Mouse (Mus musculus): ENCODE measurements around the gene Prpf4b. TPM values are rescaled to one million over a fixed set of nuclear protein-coding genes. Genes with fewer than 3 reads are reported as not detected.
A peak's percentile ranks its signal among the peaks of the same experiment; 100 is the strongest.
"Not testable (repeated sequence)": the region's sequence is repeated elsewhere in the genome, so short reads cannot be mapped to it uniquely, and the experiment has no call there.

Gene Prpf4b
- polyA plus RNA-seq, 1 experiment, result 141 TPM

DNA sequence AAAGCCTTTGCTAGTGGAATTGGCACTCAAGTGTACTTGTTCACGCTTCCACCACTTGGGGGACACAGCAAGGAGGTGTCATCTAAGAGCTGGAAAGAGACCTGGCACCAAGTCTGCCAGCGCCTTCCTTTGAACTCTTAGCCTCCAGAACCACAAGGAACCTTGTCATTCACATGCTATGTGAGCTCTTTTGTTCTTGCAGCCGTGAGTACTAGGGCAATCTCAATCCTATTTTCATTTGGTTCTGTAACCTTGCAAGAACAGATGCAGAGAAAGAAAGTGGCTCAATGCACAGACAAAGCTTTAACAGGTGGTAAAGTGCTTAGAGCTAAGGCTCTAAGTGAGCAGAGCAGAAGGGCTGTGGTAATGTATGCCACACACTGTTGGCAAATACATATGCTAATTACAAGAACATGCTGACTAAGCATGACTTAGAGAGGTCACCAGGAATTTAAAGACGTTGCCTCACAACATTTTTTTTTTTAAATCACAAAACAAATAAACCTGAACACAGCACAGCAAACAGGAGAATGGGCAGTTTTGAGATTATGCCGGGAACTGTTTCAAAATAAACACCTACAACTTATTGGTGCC, 23.8 kb upstream of the Prpf4b start:
- TF ChIP-seq EP300 (IDR thresholded peaks at IDR 0.05; ENCODE audit: insufficient read depth, low read depth, low read length), result no peak
- no peak for TF ChIP-seq POLR2A (IDR thresholded peaks at IDR 0.05; ENCODE audit: insufficient read depth, low read length)
- no peak for TF ChIP-seq CTCF (IDR thresholded peaks at IDR 0.05; ENCODE audit: low read depth, low read length)
- H3K9ac ChIP-seq (ENCODE audit: low read depth, poor library complexity, severe bottlenecking), result no peak overlapping the region
- H3K9me3 ChIP-seq (replicated peaks; ENCODE audit: control insufficient read depth, insufficient read depth, low read length, poor library complexity, severe bottlenecking), result peaks cover 22% of the 10 kb centered on the region
- 0 out of 2 replicates have a peak overlapping the region, but pooled peaks have one; percentile 56 for H3K27ac ChIP-seq (ENCODE audit: insufficient read depth, low read length)
- H3K36me3 ChIP-seq (ENCODE audit: control insufficient read depth, insufficient read depth, low read length, poor library complexity, severe bottlenecking), result no peaks in the 10 kb centered on the region
- no peaks in the 10 kb centered on the region for H3K27me3 ChIP-seq (ENCODE audit: control insufficient read depth, insufficient read depth, low read length, poor library complexity, severe bottlenecking)
- H3K4me3 ChIP-seq (ENCODE audit: low read depth, low read length), result no peak overlapping the region
- no peaks in the 10 kb centered on the region for H3K4me1 ChIP-seq (ENCODE audit: control insufficient read depth, insufficient read depth, low read length)

DNA sequence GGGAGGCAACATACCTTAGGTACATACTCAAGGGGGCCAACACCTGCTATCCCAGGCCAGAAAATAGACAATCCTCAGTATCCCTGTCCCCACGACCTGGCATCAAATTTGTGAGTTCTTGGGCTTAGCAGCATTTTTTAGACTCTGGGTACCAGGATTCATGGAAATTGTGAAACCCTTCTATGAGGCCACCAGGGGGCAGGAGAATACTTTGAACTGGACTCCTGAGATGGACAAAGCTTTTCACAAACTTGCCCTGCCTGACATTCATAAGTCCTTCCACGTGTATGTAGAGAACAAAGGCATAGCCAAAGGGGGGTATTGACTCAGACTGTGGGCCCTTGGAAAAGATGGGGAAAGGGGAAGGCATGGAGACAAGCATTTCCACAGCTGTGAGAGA, 17.6 kb upstream of the Prpf4b start:
- no peaks in the 10 kb centered on the region for H3K27me3 ChIP-seq (ENCODE audit: control insufficient read depth, insufficient read depth, low read length, poor library complexity, severe bottlenecking)
- no peak overlapping the region for H3K9ac ChIP-seq (ENCODE audit: low read depth, poor library complexity, severe bottlenecking)
- H3K4me3 ChIP-seq (ENCODE audit: low read depth, low read length), result no peak overlapping the region
- no peaks in the 10 kb centered on the region for H3K36me3 ChIP-seq (ENCODE audit: control insufficient read depth, insufficient read depth, low read length, poor library complexity, severe bottlenecking)
- H3K9me3 ChIP-seq (replicated peaks; ENCODE audit: control insufficient read depth, insufficient read depth, low read length, poor library complexity, severe bottlenecking), result peaks cover 25% of the 10 kb centered on the region
- no peak overlapping the region for H3K27ac ChIP-seq (ENCODE audit: insufficient read depth, low read length)
- no peaks in the 10 kb centered on the region for H3K4me1 ChIP-seq (ENCODE audit: control insufficient read depth, insufficient read depth, low read length)
- no peak for TF ChIP-seq POLR2A (IDR thresholded peaks at IDR 0.05; ENCODE audit: insufficient read depth, low read length)
- TF ChIP-seq EP300 (IDR thresholded peaks at IDR 0.05; ENCODE audit: insufficient read depth, low read depth, low read length), result no peak
- TF ChIP-seq CTCF (IDR thresholded peaks at IDR 0.05; ENCODE audit: low read depth, low read length), result no peak

DNA sequence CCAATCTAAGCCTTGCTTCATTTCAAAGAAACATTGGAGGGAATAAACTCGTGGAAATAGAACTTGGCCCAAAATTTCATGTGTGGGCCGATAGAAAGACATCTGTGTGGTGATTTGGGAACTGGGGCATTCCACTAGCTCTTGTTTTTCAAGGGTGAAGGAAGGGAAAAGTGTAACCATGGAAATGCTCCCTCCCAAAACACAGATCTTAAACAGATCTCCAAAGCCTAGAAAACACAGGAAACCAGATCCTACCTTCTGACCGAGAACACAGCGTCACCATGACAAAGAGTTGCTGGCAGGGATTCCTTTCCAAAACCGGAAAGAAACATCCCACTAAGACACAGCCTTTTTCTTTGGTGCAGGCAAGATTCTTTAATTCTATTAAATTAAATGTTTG, 15.7 kb upstream of the Prpf4b start:
- H3K9ac ChIP-seq (ENCODE audit: low read depth, poor library complexity, severe bottlenecking), result no peak overlapping the region
- no peaks in the 10 kb centered on the region for H3K4me1 ChIP-seq (ENCODE audit: control insufficient read depth, insufficient read depth, low read length)
- TF ChIP-seq POLR2A (IDR thresholded peaks at IDR 0.05; ENCODE audit: insufficient read depth, low read length), result no peak
- no peak for TF ChIP-seq CTCF (IDR thresholded peaks at IDR 0.05; ENCODE audit: low read depth, low read length)
- no peak for TF ChIP-seq EP300 (IDR thresholded peaks at IDR 0.05; ENCODE audit: insufficient read depth, low read depth, low read length)
- no peaks in the 10 kb centered on the region for H3K27me3 ChIP-seq (ENCODE audit: control insufficient read depth, insufficient read depth, low read length, poor library complexity, severe bottlenecking)
- no peaks in the 10 kb centered on the region for H3K36me3 ChIP-seq (ENCODE audit: control insufficient read depth, insufficient read depth, low read length, poor library complexity, severe bottlenecking)
- H3K27ac ChIP-seq (ENCODE audit: insufficient read depth, low read length), result no peak overlapping the region
- H3K4me3 ChIP-seq (ENCODE audit: low read depth, low read length), result no peak overlapping the region
- H3K9me3 ChIP-seq (replicated peaks; ENCODE audit: control insufficient read depth, insufficient read depth, low read length, poor library complexity, severe bottlenecking), result peaks cover 14% of the 10 kb centered on the region

DNA sequence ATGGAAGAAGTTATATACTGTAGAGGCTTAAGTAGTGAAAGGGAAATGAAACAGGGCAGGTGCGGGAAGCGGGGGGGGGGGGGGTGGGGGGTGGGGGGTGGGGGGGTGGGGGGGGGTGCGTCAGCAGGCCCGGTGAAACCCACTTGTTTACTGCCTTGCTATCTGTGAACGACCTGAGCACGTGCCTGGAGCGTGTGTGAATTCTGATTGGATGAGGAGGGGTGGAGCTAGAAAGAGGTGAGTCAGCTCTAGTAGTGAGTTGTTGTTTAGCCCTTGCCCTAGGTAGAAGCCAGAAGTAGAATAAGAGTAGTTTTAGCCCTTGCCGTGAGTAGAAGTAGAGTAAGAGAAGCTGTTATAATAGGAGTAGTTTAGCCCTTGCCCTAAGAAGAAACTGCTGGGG, 13.9 kb upstream of the Prpf4b start:
- not testable (repeated sequence) for H3K4me1 ChIP-seq (ENCODE audit: control insufficient read depth, insufficient read depth, low read length); H3K27me3 ChIP-seq (ENCODE audit: control insufficient read depth, insufficient read depth, low read length, poor library complexity, severe bottlenecking); H3K36me3 ChIP-seq (ENCODE audit: control insufficient read depth, insufficient read depth, low read length, poor library complexity, severe bottlenecking); H3K9ac ChIP-seq (ENCODE audit: low read depth, poor library complexity, severe bottlenecking); H3K27ac ChIP-seq (ENCODE audit: insufficient read depth, low read length); H3K9me3 ChIP-seq (replicated peaks; ENCODE audit: control insufficient read depth, insufficient read depth, low read length, poor library complexity, severe bottlenecking); H3K4me3 ChIP-seq (ENCODE audit: low read depth, low read length)

DNA sequence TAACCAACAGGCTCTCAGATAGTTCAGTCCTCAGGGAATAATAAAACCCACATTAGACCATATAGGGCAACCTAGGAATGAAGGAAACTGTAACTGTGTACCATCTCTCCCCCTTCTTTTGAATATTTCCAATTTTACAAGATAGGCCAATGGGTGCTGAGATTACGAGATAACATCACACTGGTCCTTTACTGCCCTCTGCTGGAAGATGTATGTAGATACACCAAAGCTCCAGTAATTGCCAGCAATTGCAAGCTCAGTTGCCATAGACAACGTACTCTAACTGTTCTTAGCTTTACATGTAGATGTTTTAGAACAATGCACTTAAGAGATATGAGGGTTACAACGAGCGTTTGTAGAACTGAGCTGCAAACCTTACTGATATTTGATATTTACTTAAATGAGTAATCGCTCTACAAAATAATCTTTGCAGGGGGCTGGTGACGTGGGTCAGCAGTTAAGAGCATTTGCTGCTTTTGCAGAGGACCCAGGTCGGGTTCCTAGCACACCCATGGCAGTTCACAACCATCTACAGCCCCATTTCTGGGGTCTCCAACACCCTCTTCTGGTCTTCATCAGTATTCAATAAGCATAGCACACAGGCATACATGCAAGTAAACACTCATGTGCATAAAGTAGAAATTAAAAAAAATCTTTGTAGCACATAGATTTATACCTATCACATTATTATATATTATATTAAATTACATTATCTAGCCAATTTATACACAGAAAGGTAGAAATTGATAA, 10.5 kb upstream of the Prpf4b start:
- no peaks in the 10 kb centered on the region for H3K27me3 ChIP-seq (ENCODE audit: control insufficient read depth, insufficient read depth, low read length, poor library complexity, severe bottlenecking)
- H3K36me3 ChIP-seq (ENCODE audit: control insufficient read depth, insufficient read depth, low read length, poor library complexity, severe bottlenecking), result no peaks in the 10 kb centered on the region
- no peaks in the 10 kb centered on the region for H3K4me1 ChIP-seq (ENCODE audit: control insufficient read depth, insufficient read depth, low read length)
- no peak overlapping the region for H3K4me3 ChIP-seq (ENCODE audit: low read depth, low read length)
- H3K27ac ChIP-seq (ENCODE audit: insufficient read depth, low read length), result no peak overlapping the region
- H3K9ac ChIP-seq (ENCODE audit: low read depth, poor library complexity, severe bottlenecking), result no peak overlapping the region
- TF ChIP-seq CTCF (IDR thresholded peaks at IDR 0.05; ENCODE audit: low read depth, low read length) (peak; percentile 26), POLR2A (IDR thresholded peaks at IDR 0.05; ENCODE audit: insufficient read depth, low read length) (no peak), EP300 (IDR thresholded peaks at IDR 0.05; ENCODE audit: insufficient read depth, low read depth, low read length) (no peak)
- no peaks in the 10 kb centered on the region for H3K9me3 ChIP-seq (replicated peaks; ENCODE audit: control insufficient read depth, insufficient read depth, low read length, poor library complexity, severe bottlenecking)

All from ES-Bruce4 (cell line).